Mouse (Mus musculus): ENCODE results near the gene Sema6c.
"Not testable (repeated sequence)": the region's sequence is repeated elsewhere in the genome, so short reads cannot be mapped to it uniquely, and the experiment has no call there.

Gene Sema6c

GRCm38 (mm10) chr3:95159987-95160963 lies at the start of gene Sema6c:
Gene Sema6c (plus strand): TSS chr3:95160457.
- peak; percentile 94 for DNase-seq

- peak; percentile 88 to 90 for DNase-seq
Measured at GRCm38 (mm10) chr3:95110911-95111726, 49.1 kb upstream of the Sema6c start, which contains the start of gene Vps72. Gene Vps72 (plus strand): TSS chr3:95111022.

GRCm38 (mm10) chr3:95112760-95113159 lies 47.5 kb upstream of the Sema6c start:
- no peak for DNase-seq

- no peak for DNase-seq
Measured at GRCm38 (mm10) chr3:95117751-95118150, 42.5 kb upstream of the Sema6c start.

- no peak for DNase-seq
Measured at GRCm38 (mm10) chr3:95121580-95121979, 38.7 kb upstream of the Sema6c start.

- DNase-seq: peak in 1 of 2 experiments; percentile 51
Measured at GRCm38 (mm10) chr3:95124246-95124645, 36.0 kb upstream of the Sema6c start, which contains the start of gene Tmod4. Gene Tmod4 (plus strand): TSS chr3:95124476.

- peak in 1 of 2 experiments; percentile 56 for DNase-seq
Measured at GRCm38 (mm10) chr3:95124972-95125371, 35.3 kb upstream of the Sema6c start.

GRCm38 (mm10) chr3:95129226-95129651 lies 31.0 kb upstream of the Sema6c start:
- DNase-seq: peak; percentile 74 to 82

- DNase-seq: no peak
Measured at GRCm38 (mm10) chr3:95130081-95130480, 30.2 kb upstream of the Sema6c start.

GRCm38 (mm10) chr3:95132389-95132788 lies 27.9 kb upstream of the Sema6c start:
- not testable (repeated sequence) for DNase-seq

GRCm38 (mm10) chr3:95133176-95133575 lies 27.1 kb upstream of the Sema6c start:
- DNase-seq: no peak

GRCm38 (mm10) chr3:95133680-95134101 lies 26.6 kb upstream of the Sema6c start, which contains the start of the genes Scnm1 and Lysmd1:
Gene Scnm1 (minus strand): TSS chr3:95134011.
Gene Lysmd1 (plus strand): TSS chr3:95134088.
- DNase-seq: peak; percentile 87 to 92

GRCm38 (mm10) chr3:95134133-95134532 lies 26.1 kb upstream of the Sema6c start:
- DNase-seq: not testable (repeated sequence)

- DNase-seq: peak; percentile 56 to 65
Measured at GRCm38 (mm10) chr3:95135023-95135422, 25.2 kb upstream of the Sema6c start.

- no peak for DNase-seq
Measured at GRCm38 (mm10) chr3:95135433-95136052, 24.7 kb upstream of the Sema6c start.

- DNase-seq: no peak
Measured at GRCm38 (mm10) chr3:95136336-95136735, 23.9 kb upstream of the Sema6c start.

GRCm38 (mm10) chr3:95139586-95140288 lies 20.5 kb upstream of the Sema6c start:
- no peak for DNase-seq

GRCm38 (mm10) chr3:95140289-95140595 lies 20.0 kb upstream of the Sema6c start:
- no peak for DNase-seq

GRCm38 (mm10) chr3:95140795-95141194 lies 19.5 kb upstream of the Sema6c start:
- DNase-seq: no peak

GRCm38 (mm10) chr3:95141474-95141873 lies 18.8 kb upstream of the Sema6c start:
- DNase-seq: no peak

GRCm38 (mm10) chr3:95141952-95142616 lies 18.2 kb upstream of the Sema6c start, which contains the start of gene Tnfaip8l2:
Gene Tnfaip8l2 (minus strand): TSS chr3:95142360.
- peak in 1 of 2 experiments; percentile 23 for DNase-seq
